Mouse (Mus musculus): ENCODE data around the gene Mapk8ip3. TPM values are rescaled to one million over a fixed set of nuclear protein-coding genes. Genes with fewer than 3 reads are reported as not detected.

The Mapk8ip3 gene
- total and polyA plus RNA-seq, 3 experiments: 60.0 to 74.4 (median 67.9) TPM

GRCm38 (mm10) chr17:24913984-24914383, 22.8 kb downstream of the Mapk8ip3 start:
- no peaks in the 10 kb centered on the region for H3K79me2 ChIP-seq (replicated peaks; ENCODE audit: control insufficient read depth, insufficient read depth, low read length)
- H3K36me3 ChIP-seq (ENCODE audit: control insufficient read depth, insufficient read depth, low read length): no peaks in the 10 kb centered on the region
- H3K4me3 ChIP-seq: no peak overlapping the region
- H3K4me1 ChIP-seq (ENCODE audit: control insufficient read depth, insufficient read depth, low read length): no peaks in the 10 kb centered on the region
- TF ChIP-seq POLR2A (IDR thresholded peaks at IDR 0.05; ENCODE audit: insufficient read depth, low read depth, low read length) (no peak), CTCF (IDR thresholded peaks at IDR 0.05) (no peak)
- intact Hi-C loops (cut with DNase I): no loop called here
- H3K27ac ChIP-seq: no peak overlapping the region
- no peak overlapping the region for H3K9ac ChIP-seq (ENCODE audit: low read depth, low read length)
- H3K27me3 ChIP-seq (ENCODE audit: control insufficient read depth, insufficient read depth, low read length): no peaks in the 10 kb centered on the region
- DNase-seq: no peak

GRCm38 (mm10) chr17:24907591-24907990, 29.2 kb downstream of the Mapk8ip3 start:
- 91% methylated on average over 2 of the region's 2 CpGs for WGBS
- H3K36me3 ChIP-seq (ENCODE audit: control insufficient read depth, insufficient read depth, low read length): no peaks in the 10 kb centered on the region

GRCm38 (mm10) chr17:24903767-24904166, 33.0 kb downstream of the Mapk8ip3 start:
- Histone ChIP-seq H3K27me3 (ENCODE audit: control insufficient read depth, insufficient read depth, low read length) (no peaks in the 10 kb centered on the region), H3K4me3 (no peak overlapping the region), H3K9ac (ENCODE audit: low read depth, low read length) (no peak overlapping the region), H3K4me1 (ENCODE audit: control insufficient read depth, insufficient read depth, low read length) (peaks cover under 1% of the 10 kb centered on the region), H3K79me2 (replicated peaks; ENCODE audit: control insufficient read depth, insufficient read depth, low read length) (no peaks in the 10 kb centered on the region), H3K36me3 (ENCODE audit: control insufficient read depth, insufficient read depth, low read length) (no peaks in the 10 kb centered on the region), H3K27ac (no peak overlapping the region)
- 90% methylated on average over 9 of the region's 9 CpGs for WGBS
- no peak for DNase-seq
- no peak for TF ChIP-seq CTCF (IDR thresholded peaks at IDR 0.05)
- TF ChIP-seq EP300 (IDR thresholded peaks at IDR 0.05; ENCODE audit: insufficient read depth, low read depth, low read length): no peak
- no peak for TF ChIP-seq POLR2A (IDR thresholded peaks at IDR 0.05; ENCODE audit: insufficient read depth, low read depth, low read length)
- intact Hi-C loops (cut with DNase I): no loop called here

More at GRCm38 (mm10) chr17:24907591-24907990, 29.2 kb downstream of the Mapk8ip3 start:
- no peak for DNase-seq
- TF ChIP-seq POLR2A (IDR thresholded peaks at IDR 0.05; ENCODE audit: insufficient read depth, low read depth, low read length) (no peak), CTCF (IDR thresholded peaks at IDR 0.05) (no peak), EP300 (IDR thresholded peaks at IDR 0.05; ENCODE audit: insufficient read depth, low read depth, low read length) (no peak)
- no peaks in the 10 kb centered on the region for H3K4me1 ChIP-seq (ENCODE audit: control insufficient read depth, insufficient read depth, low read length)
- no peak overlapping the region for H3K4me3 ChIP-seq
- intact Hi-C loops (cut with DNase I): no loop called here
- H3K9ac ChIP-seq (ENCODE audit: low read depth, low read length): no peak overlapping the region
- H3K27me3 ChIP-seq (ENCODE audit: control insufficient read depth, insufficient read depth, low read length): no peaks in the 10 kb centered on the region
- H3K79me2 ChIP-seq (replicated peaks; ENCODE audit: control insufficient read depth, insufficient read depth, low read length): no peaks in the 10 kb centered on the region
- no peak overlapping the region for H3K27ac ChIP-seq

- no peak for TF ChIP-seq POLR2A (IDR thresholded peaks at IDR 0.05; ENCODE audit: insufficient read depth, low read depth, low read length)
- TF ChIP-seq EP300 (IDR thresholded peaks at IDR 0.05; ENCODE audit: insufficient read depth, low read depth, low read length): no peak
- peak; percentile 63 for TF ChIP-seq CTCF (IDR thresholded peaks at IDR 0.05)
- no peak for DNase-seq
- Histone ChIP-seq H3K79me2 (replicated peaks; ENCODE audit: control insufficient read depth, insufficient read depth, low read length) (no peaks in the 10 kb centered on the region), H3K4me1 (ENCODE audit: control insufficient read depth, insufficient read depth, low read length) (peaks cover 2% of the 10 kb centered on the region), H3K27ac (no peak overlapping the region), H3K9ac (ENCODE audit: low read depth, low read length) (no peak overlapping the region), H3K27me3 (ENCODE audit: control insufficient read depth, insufficient read depth, low read length) (no peaks in the 10 kb centered on the region), H3K36me3 (ENCODE audit: control insufficient read depth, insufficient read depth, low read length) (no peaks in the 10 kb centered on the region), H3K4me3 (no peak overlapping the region)
- 71% methylated on average over 9 of the region's 9 CpGs for WGBS
- intact Hi-C loops (cut with DNase I): no loop called here
Observed at GRCm38 (mm10) chr17:24902671-24903474, 33.9 kb downstream of the Mapk8ip3 start.

- H3K27me3 ChIP-seq (ENCODE audit: control insufficient read depth, insufficient read depth, low read length): no peaks in the 10 kb centered on the region
- H3K36me3 ChIP-seq (ENCODE audit: control insufficient read depth, insufficient read depth, low read length): no peaks in the 10 kb centered on the region
- intact Hi-C loops (cut with DNase I): no loop called here
- TF ChIP-seq EP300 (IDR thresholded peaks at IDR 0.05; ENCODE audit: insufficient read depth, low read depth, low read length): no peak
- TF ChIP-seq POLR2A (IDR thresholded peaks at IDR 0.05; ENCODE audit: insufficient read depth, low read depth, low read length): no peak
- no peak for TF ChIP-seq CTCF (IDR thresholded peaks at IDR 0.05)
- no peak for DNase-seq
- H3K79me2 ChIP-seq (replicated peaks; ENCODE audit: control insufficient read depth, insufficient read depth, low read length): no peaks in the 10 kb centered on the region
- H3K4me3 ChIP-seq: no peak overlapping the region
- WGBS: 91% methylated on average over 5 of the region's 5 CpGs
- H3K9ac ChIP-seq (ENCODE audit: low read depth, low read length): no peak overlapping the region
- no peak overlapping the region for H3K27ac ChIP-seq
- peaks cover 2% of the 10 kb centered on the region for H3K4me1 ChIP-seq (ENCODE audit: control insufficient read depth, insufficient read depth, low read length)
Observed at GRCm38 (mm10) chr17:24902124-24902523, 34.7 kb downstream of the Mapk8ip3 start.

GRCm38 (mm10) chr17:24900014-24900413, 36.8 kb downstream of the Mapk8ip3 start:
- Histone ChIP-seq H3K79me2 (replicated peaks; ENCODE audit: control insufficient read depth, insufficient read depth, low read length) (no peaks in the 10 kb centered on the region), H3K4me1 (ENCODE audit: control insufficient read depth, insufficient read depth, low read length) (peaks cover 3% of the 10 kb centered on the region), H3K4me3 (no peak overlapping the region), H3K9ac (ENCODE audit: low read depth, low read length) (no peak overlapping the region), H3K36me3 (ENCODE audit: control insufficient read depth, insufficient read depth, low read length) (no peaks in the 10 kb centered on the region), H3K27me3 (ENCODE audit: control insufficient read depth, insufficient read depth, low read length) (no peaks in the 10 kb centered on the region), H3K27ac (no peak overlapping the region)
- 98% methylated on average over 6 of the region's 6 CpGs for WGBS
- no peak for DNase-seq
- intact Hi-C loops (cut with DNase I): no loop called here
- TF ChIP-seq EP300 (IDR thresholded peaks at IDR 0.05; ENCODE audit: insufficient read depth, low read depth, low read length) (no peak), POLR2A (IDR thresholded peaks at IDR 0.05; ENCODE audit: insufficient read depth, low read depth, low read length) (no peak), CTCF (IDR thresholded peaks at IDR 0.05) (no peak)

All from heart, adult 2 months (tissue).